Mouse (Mus musculus): Measurements from ENCODE around the gene H2al1j. TPM values are rescaled to one million over a fixed set of nuclear protein-coding genes. Genes with fewer than 3 reads are reported as not detected.
"Not testable (repeated sequence)": the region's sequence is repeated elsewhere in the genome, so short reads cannot be mapped to it uniquely, and the experiment has no call there.

Gene H2al1j
- polyA plus RNA-seq (2014; fragmentation: Nextera tagmentation; extraction: Ambion mirVana), result not detected in 2 replicates

GRCm38 (mm10) chrX:11327522-11327921 lies at the start of gene H2al1j:
Gene H2al1j (plus strand): TSS chrX:11327822.
- 83% methylated on average over 2 of the region's 2 CpGs for WGBS

GRCm38 (mm10) chrX:11280741-11281140 lies 46.9 kb upstream of the H2al1j start:
- no peak overlapping the region for H3K4me2 ChIP-seq (ENCODE audit: low read depth, low read length)
- H3K9me3 ChIP-seq (ENCODE audit: control insufficient read depth, low read length), result no peaks in the 10 kb centered on the region
- no peak for ATAC-seq (ENCODE audit: low read depth)
- no peaks in the 10 kb centered on the region for H3K36me3 ChIP-seq (ENCODE audit: control insufficient read depth, insufficient read depth, low read length)
- H3K27me3 ChIP-seq (replicated peaks; ENCODE audit: control insufficient read depth, insufficient read depth, low read length), result peaks cover 13% of the 10 kb centered on the region
- 68% methylated on average over 2 of the region's 2 CpGs for WGBS
- no peak overlapping the region for H3K4me3 ChIP-seq (ENCODE audit: low read depth, low read length)
- no peak overlapping the region for H3K27ac ChIP-seq (replicated peaks; ENCODE audit: low read depth, low read length)
- no peak for DNase-seq (ENCODE audit: low spot score)
- H3K4me1 ChIP-seq (ENCODE audit: control insufficient read depth, insufficient read depth, low read length), result no peaks in the 10 kb centered on the region
- no peak overlapping the region for H3K9ac ChIP-seq (ENCODE audit: low read depth, low read length)

More at GRCm38 (mm10) chrX:11327522-11327921, at the start of gene H2al1j:
- not testable (repeated sequence) for H3K36me3 ChIP-seq (ENCODE audit: control insufficient read depth, insufficient read depth, low read length); H3K9ac ChIP-seq (ENCODE audit: low read depth, low read length); H3K27ac ChIP-seq (replicated peaks; ENCODE audit: low read depth, low read length); ATAC-seq (ENCODE audit: low read depth); H3K27me3 ChIP-seq (replicated peaks; ENCODE audit: control insufficient read depth, insufficient read depth, low read length); H3K9me3 ChIP-seq (ENCODE audit: control insufficient read depth, low read length); DNase-seq (ENCODE audit: low spot score); H3K4me2 ChIP-seq (ENCODE audit: low read depth, low read length); H3K4me3 ChIP-seq (ENCODE audit: low read depth, low read length); H3K4me1 ChIP-seq (ENCODE audit: control insufficient read depth, insufficient read depth, low read length)

- DNase-seq (ENCODE audit: low spot score), result peak; percentile 10
- no peak overlapping the region for H3K4me2 ChIP-seq (ENCODE audit: low read depth, low read length)
- H3K27me3 ChIP-seq (replicated peaks; ENCODE audit: control insufficient read depth, insufficient read depth, low read length), result peaks cover 11% of the 10 kb centered on the region; the same call in 1 of the 2 replicates
Observed at GRCm38 (mm10) chrX:11288306-11288882, 39.2 kb upstream of the H2al1j start.

GRCm38 (mm10) chrX:11289244-11289643 lies 38.4 kb upstream of the H2al1j start:
- ATAC-seq (ENCODE audit: low read depth) (no peak), DNase-seq (ENCODE audit: low spot score) (no peak)
- 62% methylated on average over 4 of the region's 4 CpGs for WGBS
- no peaks in the 10 kb centered on the region for H3K9me3 ChIP-seq (ENCODE audit: control insufficient read depth, low read length)
- H3K4me3 ChIP-seq (ENCODE audit: low read depth, low read length), result no peak overlapping the region
- H3K27ac ChIP-seq (replicated peaks; ENCODE audit: low read depth, low read length), result no peak overlapping the region
- no peaks in the 10 kb centered on the region for H3K4me1 ChIP-seq (ENCODE audit: control insufficient read depth, insufficient read depth, low read length)
- peaks cover 11% of the 10 kb centered on the region; the same call in 1 of the 2 replicates for H3K27me3 ChIP-seq (replicated peaks; ENCODE audit: control insufficient read depth, insufficient read depth, low read length)
- H3K4me2 ChIP-seq (ENCODE audit: low read depth, low read length), result no peak overlapping the region
- no peaks in the 10 kb centered on the region for H3K36me3 ChIP-seq (ENCODE audit: control insufficient read depth, insufficient read depth, low read length)
- H3K9ac ChIP-seq (ENCODE audit: low read depth, low read length), result no peak overlapping the region

More at GRCm38 (mm10) chrX:11288306-11288882, 39.2 kb upstream of the H2al1j start:
- Histone ChIP-seq H3K4me1 (ENCODE audit: control insufficient read depth, insufficient read depth, low read length) (no peaks in the 10 kb centered on the region), H3K4me3 (ENCODE audit: low read depth, low read length) (no peak overlapping the region), H3K9ac (ENCODE audit: low read depth, low read length) (no peak overlapping the region), H3K9me3 (ENCODE audit: control insufficient read depth, low read length) (no peaks in the 10 kb centered on the region), H3K27ac (replicated peaks; ENCODE audit: low read depth, low read length) (no peak overlapping the region), H3K36me3 (ENCODE audit: control insufficient read depth, insufficient read depth, low read length) (no peaks in the 10 kb centered on the region)
- 61% methylated on average over 14 of the region's 14 CpGs for WGBS
- ATAC-seq (ENCODE audit: low read depth), result no peak

- not testable (repeated sequence) for H3K9ac ChIP-seq (ENCODE audit: low read depth, low read length); ATAC-seq (ENCODE audit: low read depth); H3K4me2 ChIP-seq (ENCODE audit: low read depth, low read length); H3K27me3 ChIP-seq (replicated peaks; ENCODE audit: control insufficient read depth, insufficient read depth, low read length); DNase-seq (ENCODE audit: low spot score); H3K9me3 ChIP-seq (ENCODE audit: control insufficient read depth, low read length); H3K4me3 ChIP-seq (ENCODE audit: low read depth, low read length); H3K27ac ChIP-seq (replicated peaks; ENCODE audit: low read depth, low read length); H3K4me1 ChIP-seq (ENCODE audit: control insufficient read depth, insufficient read depth, low read length); H3K36me3 ChIP-seq (ENCODE audit: control insufficient read depth, insufficient read depth, low read length)
- no CpG with 5 or more reads among the region's 3 CpGs for WGBS
Observed at GRCm38 (mm10) chrX:11298957-11299356, 28.7 kb upstream of the H2al1j start, which contains the start of gene H2al1a. Gene H2al1a (plus strand): TSS chrX:11299257.

GRCm38 (mm10) chrX:11302132-11302531 lies 25.5 kb upstream of the H2al1j start, which contains the start of gene H2al1b:
Gene H2al1b (plus strand): TSS chrX:11302432.
- not testable (repeated sequence) for DNase-seq (ENCODE audit: low spot score); ATAC-seq (ENCODE audit: low read depth); H3K9me3 ChIP-seq (ENCODE audit: control insufficient read depth, low read length); H3K9ac ChIP-seq (ENCODE audit: low read depth, low read length); H3K36me3 ChIP-seq (ENCODE audit: control insufficient read depth, insufficient read depth, low read length); H3K27me3 ChIP-seq (replicated peaks; ENCODE audit: control insufficient read depth, insufficient read depth, low read length); H3K4me2 ChIP-seq (ENCODE audit: low read depth, low read length); H3K4me3 ChIP-seq (ENCODE audit: low read depth, low read length); H3K27ac ChIP-seq (replicated peaks; ENCODE audit: low read depth, low read length); H3K4me1 ChIP-seq (ENCODE audit: control insufficient read depth, insufficient read depth, low read length)
- 90% methylated on average over 1 of the region's 3 CpGs for WGBS

GRCm38 (mm10) chrX:11305355-11305754 lies 22.3 kb upstream of the H2al1j start, which contains the start of gene H2al1c:
Gene H2al1c (plus strand): TSS chrX:11305655.
- not testable (repeated sequence) for H3K27ac ChIP-seq (replicated peaks; ENCODE audit: low read depth, low read length); H3K9ac ChIP-seq (ENCODE audit: low read depth, low read length); H3K4me1 ChIP-seq (ENCODE audit: control insufficient read depth, insufficient read depth, low read length); H3K27me3 ChIP-seq (replicated peaks; ENCODE audit: control insufficient read depth, insufficient read depth, low read length); DNase-seq (ENCODE audit: low spot score); H3K4me2 ChIP-seq (ENCODE audit: low read depth, low read length); H3K9me3 ChIP-seq (ENCODE audit: control insufficient read depth, low read length); H3K4me3 ChIP-seq (ENCODE audit: low read depth, low read length); ATAC-seq (ENCODE audit: low read depth); H3K36me3 ChIP-seq (ENCODE audit: control insufficient read depth, insufficient read depth, low read length)
- WGBS, result 50% methylated on average over 1 of the region's 6 CpGs

GRCm38 (mm10) chrX:11308524-11308923 lies 19.1 kb upstream of the H2al1j start, which contains the start of gene H2al1d:
Gene H2al1d (plus strand): TSS chrX:11308824.
- not testable (repeated sequence) for H3K9me3 ChIP-seq (ENCODE audit: control insufficient read depth, low read length); H3K4me3 ChIP-seq (ENCODE audit: low read depth, low read length); H3K36me3 ChIP-seq (ENCODE audit: control insufficient read depth, insufficient read depth, low read length); ATAC-seq (ENCODE audit: low read depth); H3K27me3 ChIP-seq (replicated peaks; ENCODE audit: control insufficient read depth, insufficient read depth, low read length); H3K4me2 ChIP-seq (ENCODE audit: low read depth, low read length); H3K9ac ChIP-seq (ENCODE audit: low read depth, low read length); H3K27ac ChIP-seq (replicated peaks; ENCODE audit: low read depth, low read length); DNase-seq (ENCODE audit: low spot score); H3K4me1 ChIP-seq (ENCODE audit: control insufficient read depth, insufficient read depth, low read length)
- WGBS, result no CpG with 5 or more reads among the region's 6 CpGs

- not testable (repeated sequence) for H3K4me1 ChIP-seq (ENCODE audit: control insufficient read depth, insufficient read depth, low read length); H3K9me3 ChIP-seq (ENCODE audit: control insufficient read depth, low read length); ATAC-seq (ENCODE audit: low read depth); DNase-seq (ENCODE audit: low spot score); H3K27ac ChIP-seq (replicated peaks; ENCODE audit: low read depth, low read length); H3K9ac ChIP-seq (ENCODE audit: low read depth, low read length); H3K27me3 ChIP-seq (replicated peaks; ENCODE audit: control insufficient read depth, insufficient read depth, low read length); H3K36me3 ChIP-seq (ENCODE audit: control insufficient read depth, insufficient read depth, low read length); H3K4me2 ChIP-seq (ENCODE audit: low read depth, low read length); H3K4me3 ChIP-seq (ENCODE audit: low read depth, low read length)
- no CpG with 5 or more reads among the region's 3 CpGs for WGBS
Observed at GRCm38 (mm10) chrX:11311634-11312033, 16.0 kb upstream of the H2al1j start, which contains the start of gene H2al1e. Gene H2al1e (plus strand): TSS chrX:11311934.
